Mouse (Mus musculus): ENCODE data around the gene Cd82. TPM values are rescaled to one million over a fixed set of nuclear protein-coding genes. Genes with fewer than 3 reads are reported as not detected.
A peak's percentile ranks its signal among the peaks of the same experiment; 100 is the strongest.

The Cd82 gene
- polyA plus RNA-seq, 1 experiment: 13.3 TPM

DNA sequence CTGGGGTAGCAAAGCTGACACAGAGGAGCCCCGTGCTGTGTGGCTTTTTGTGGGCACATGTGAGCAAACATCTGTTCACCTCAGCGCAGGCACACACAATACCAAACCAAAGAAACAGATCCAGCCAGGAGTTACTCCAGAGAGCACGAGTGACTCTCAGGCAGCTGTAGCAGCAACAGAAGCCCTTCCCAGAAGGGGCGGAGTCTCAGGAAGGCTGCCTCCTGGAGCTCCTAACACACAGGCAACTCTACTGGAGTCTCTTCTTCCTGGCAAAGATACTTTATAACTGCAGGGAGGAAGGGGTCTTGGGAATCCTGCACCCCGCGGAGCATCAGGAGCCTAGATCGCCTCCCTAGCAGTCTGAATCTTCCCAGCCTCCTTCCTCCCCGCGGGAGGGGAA is 7.2 kb upstream of the Cd82 start:
- Histone ChIP-seq H3K4me1 (peaks cover 24% of the 10 kb centered on the region), H3K36me3 (replicated peaks; ENCODE audit: low read length) (no peaks in the 10 kb centered on the region), H3K4me3 (replicated peaks) (peak overlapping the region; percentile 91), H3K9me3 (peaks cover 11% of the 10 kb centered on the region), H3K27me3 (replicated peaks) (peaks cover 64% of the 10 kb centered on the region)
- TF ChIP-seq GATA1 (IDR thresholded peaks at IDR 0.05; ENCODE audit: borderline replicate concordance, low read length) (no peak), FLI1 (IDR thresholded peaks at IDR 0.05; ENCODE audit: low read length) (no peak)

DNA sequence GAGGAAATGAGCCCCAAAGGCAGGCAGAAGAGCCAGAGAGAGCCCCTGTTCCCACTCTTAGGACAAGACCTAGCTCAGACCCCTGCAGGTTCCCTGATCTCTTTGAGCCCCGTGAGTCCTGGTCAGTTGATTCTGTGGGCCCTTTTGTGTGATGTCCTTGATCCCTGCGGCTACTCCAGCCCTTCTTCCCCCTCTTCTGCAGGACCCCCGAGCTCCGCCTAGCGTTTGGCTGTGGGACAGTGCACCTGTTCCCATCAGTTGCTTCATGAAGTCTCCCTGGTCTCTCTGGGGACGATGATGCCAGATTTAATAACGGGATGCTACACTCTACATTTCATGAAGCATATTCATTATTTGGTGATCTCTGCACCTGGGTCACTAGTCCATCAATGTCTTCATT is 6.2 kb upstream of the Cd82 start:
- Histone ChIP-seq H3K4me3 (replicated peaks) (no peak overlapping the region), H3K27me3 (replicated peaks) (peaks cover 70% of the 10 kb centered on the region), H3K9me3 (peaks cover 15% of the 10 kb centered on the region), H3K4me1 (peaks cover 22% of the 10 kb centered on the region), H3K36me3 (replicated peaks; ENCODE audit: low read length) (no peaks in the 10 kb centered on the region)
- TF ChIP-seq FLI1 (IDR thresholded peaks at IDR 0.05; ENCODE audit: low read length): no peak
- TF ChIP-seq GATA1 (IDR thresholded peaks at IDR 0.05; ENCODE audit: borderline replicate concordance, low read length): no peak

DNA sequence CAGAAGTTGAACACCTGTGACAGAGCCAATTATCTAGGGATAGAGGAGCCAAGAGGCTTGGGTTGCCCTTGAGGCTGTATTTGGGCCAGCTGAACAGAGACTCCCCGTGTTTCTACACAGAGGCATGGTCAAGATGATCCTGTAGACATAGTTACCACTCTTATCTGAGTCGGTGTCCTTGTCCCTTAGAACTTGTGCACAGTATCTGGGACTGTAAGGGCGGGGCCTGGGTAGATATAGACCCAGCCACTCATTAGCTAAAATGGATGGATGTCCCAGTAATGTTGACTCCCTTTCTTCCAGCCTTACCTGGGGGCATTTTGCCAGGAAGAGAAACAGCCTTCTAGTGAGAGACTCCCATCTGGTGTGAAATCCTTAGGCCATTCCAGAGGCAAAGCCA is 3.4 kb upstream of the Cd82 start:
- H3K4me3 ChIP-seq (replicated peaks): no peak overlapping the region
- peaks cover 32% of the 10 kb centered on the region for H3K4me1 ChIP-seq
- TF ChIP-seq FLI1 (IDR thresholded peaks at IDR 0.05; ENCODE audit: low read length) (no peak), GATA1 (IDR thresholded peaks at IDR 0.05; ENCODE audit: borderline replicate concordance, low read length) (no peak)
- H3K9me3 ChIP-seq: peaks cover 8% of the 10 kb centered on the region
- peaks cover 86% of the 10 kb centered on the region for H3K27me3 ChIP-seq (replicated peaks)
- no peaks in the 10 kb centered on the region for H3K36me3 ChIP-seq (replicated peaks; ENCODE audit: low read length)

DNA sequence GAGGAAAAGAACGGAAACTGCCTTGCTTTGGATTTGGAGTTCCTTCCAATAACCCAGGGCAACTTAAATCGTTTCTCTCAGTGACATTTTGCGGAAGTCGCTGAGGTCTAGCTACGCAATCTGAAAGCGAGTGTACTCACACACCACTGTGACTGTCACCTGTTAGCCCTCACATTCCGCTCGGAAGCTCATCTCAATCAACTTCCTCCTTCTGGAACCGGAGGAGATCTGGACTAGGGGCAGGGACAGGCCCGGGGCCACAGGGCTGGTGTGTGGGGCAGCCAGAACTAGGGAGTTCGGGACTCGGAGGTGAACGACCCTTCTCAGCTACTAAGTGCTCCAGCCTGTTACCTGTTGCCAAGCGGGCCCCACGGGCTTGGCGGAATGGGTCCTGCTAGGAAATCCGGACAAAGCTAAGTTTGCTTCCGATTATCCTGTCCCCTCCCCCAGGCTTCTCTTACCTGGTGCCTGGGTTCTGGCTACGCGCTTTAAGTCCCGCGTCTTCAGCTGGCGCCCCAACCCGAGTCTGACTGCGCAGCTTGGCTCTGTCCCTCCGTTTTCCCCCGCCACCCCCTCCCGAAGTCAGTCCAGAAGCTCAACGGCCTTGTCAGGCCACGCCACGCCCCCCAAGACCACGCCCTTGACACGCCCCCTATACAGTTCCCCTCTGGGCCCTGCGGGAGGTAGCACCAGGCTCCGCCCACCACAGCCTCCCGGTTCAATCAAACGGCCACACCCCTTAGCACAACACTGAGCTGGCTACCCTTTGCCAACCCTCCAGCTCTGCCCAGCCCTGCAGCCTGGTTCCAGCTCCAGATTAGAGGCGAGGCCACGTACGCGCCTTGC is 848 bp downstream of the Cd82 start:
- TF ChIP-seq FLI1 (IDR thresholded peaks at IDR 0.05; ENCODE audit: low read length) (no peak), GATA1 (IDR thresholded peaks at IDR 0.05; ENCODE audit: borderline replicate concordance, low read length) (no peak)
- H3K36me3 ChIP-seq (replicated peaks; ENCODE audit: low read length): no peaks in the 10 kb centered on the region
- H3K4me1 ChIP-seq: peaks cover 46% of the 10 kb centered on the region

DNA sequence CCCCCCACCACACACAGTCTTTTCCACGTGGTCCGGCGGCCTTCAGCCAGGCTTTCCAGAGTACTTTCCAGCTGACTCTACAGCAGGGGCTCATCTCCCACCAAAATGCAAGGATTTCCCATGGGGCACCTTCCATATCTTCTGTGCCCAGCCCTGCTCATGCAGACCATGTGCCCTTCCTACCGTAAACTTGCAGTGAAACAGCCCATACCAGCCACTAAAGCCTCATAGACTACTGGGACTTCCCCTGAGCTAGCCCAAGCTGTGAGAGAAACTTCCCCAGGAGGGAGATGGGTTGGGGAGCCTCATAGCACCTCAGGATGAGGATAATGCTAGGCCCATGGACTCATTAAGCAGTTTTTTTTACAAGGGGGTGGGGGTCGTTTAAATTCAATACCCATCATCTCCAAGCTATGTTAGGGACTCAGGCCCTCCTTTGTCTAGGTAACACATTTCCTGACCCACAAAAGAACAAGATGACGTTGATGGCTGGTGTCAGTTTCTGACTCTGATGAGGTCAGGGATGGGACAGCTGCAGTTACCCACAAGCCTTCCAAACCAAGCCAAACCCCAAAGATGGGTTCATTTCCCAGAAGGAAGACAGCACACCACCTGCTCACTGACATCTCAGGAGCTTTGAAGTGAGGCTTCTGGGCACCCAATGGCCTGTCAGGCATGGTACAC is 2.0 kb downstream of the Cd82 start:
- peaks cover 51% of the 10 kb centered on the region for H3K4me1 ChIP-seq
- peak overlapping the region; percentile 90 for H3K4me3 ChIP-seq (replicated peaks)
- peaks cover 8% of the 10 kb centered on the region for H3K9me3 ChIP-seq
- peaks cover 98% of the 10 kb centered on the region for H3K27me3 ChIP-seq (replicated peaks)
- H3K36me3 ChIP-seq (replicated peaks; ENCODE audit: low read length): no peaks in the 10 kb centered on the region
- TF ChIP-seq GATA1 (IDR thresholded peaks at IDR 0.05; ENCODE audit: borderline replicate concordance, low read length) (no peak), FLI1 (IDR thresholded peaks at IDR 0.05; ENCODE audit: low read length) (no peak)

More for the DNA sequence above, 848 bp downstream of the Cd82 start:
- Histone ChIP-seq H3K4me3 (replicated peaks) (peak overlapping the region; percentile 90), H3K9me3 (peaks cover 8% of the 10 kb centered on the region), H3K27me3 (replicated peaks) (peaks cover 97% of the 10 kb centered on the region)

DNA sequence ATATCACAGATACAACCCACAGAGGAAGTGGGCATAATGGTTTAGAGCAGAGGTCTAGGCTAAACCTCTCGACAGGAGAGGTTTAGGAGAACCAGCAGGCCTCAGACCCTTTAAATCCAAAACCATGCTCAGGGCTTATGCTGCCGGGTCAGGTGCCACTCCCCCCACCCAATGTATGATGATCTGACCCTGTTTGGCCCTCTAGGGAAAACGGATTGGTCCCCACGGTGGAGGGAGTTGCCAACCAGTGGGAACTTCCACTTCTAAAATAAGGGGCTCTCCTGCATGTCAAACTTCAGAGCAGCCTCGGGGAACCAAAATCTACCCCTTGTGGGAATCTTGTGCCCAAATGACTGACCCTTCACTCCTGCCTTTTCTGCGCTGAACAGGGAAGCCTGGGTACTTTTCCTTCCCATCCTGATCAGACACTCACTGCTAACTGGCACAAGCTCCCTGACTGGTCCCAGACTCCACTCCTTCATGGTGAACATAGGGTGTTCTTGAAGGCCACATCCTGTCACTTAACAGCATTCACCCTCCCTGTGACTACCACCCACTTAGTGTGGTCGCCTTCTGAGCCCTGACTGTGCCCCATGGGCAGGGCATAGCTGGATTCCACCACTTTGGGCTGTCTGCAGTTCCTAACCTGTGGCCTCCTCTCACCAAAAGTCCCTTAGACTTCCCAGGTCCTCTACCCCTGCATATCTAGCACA is 3.6 kb downstream of the Cd82 start:
- H3K9me3 ChIP-seq: no peaks in the 10 kb centered on the region
- no peak for TF ChIP-seq FLI1 (IDR thresholded peaks at IDR 0.05; ENCODE audit: low read length)
- TF ChIP-seq GATA1 (IDR thresholded peaks at IDR 0.05; ENCODE audit: borderline replicate concordance, low read length): no peak
- H3K4me3 ChIP-seq (replicated peaks): peak overlapping the region; percentile 19
- no peaks in the 10 kb centered on the region for H3K36me3 ChIP-seq (replicated peaks; ENCODE audit: low read length)
- peaks cover 97% of the 10 kb centered on the region for H3K27me3 ChIP-seq (replicated peaks)
- peaks cover 54% of the 10 kb centered on the region for H3K4me1 ChIP-seq

DNA sequence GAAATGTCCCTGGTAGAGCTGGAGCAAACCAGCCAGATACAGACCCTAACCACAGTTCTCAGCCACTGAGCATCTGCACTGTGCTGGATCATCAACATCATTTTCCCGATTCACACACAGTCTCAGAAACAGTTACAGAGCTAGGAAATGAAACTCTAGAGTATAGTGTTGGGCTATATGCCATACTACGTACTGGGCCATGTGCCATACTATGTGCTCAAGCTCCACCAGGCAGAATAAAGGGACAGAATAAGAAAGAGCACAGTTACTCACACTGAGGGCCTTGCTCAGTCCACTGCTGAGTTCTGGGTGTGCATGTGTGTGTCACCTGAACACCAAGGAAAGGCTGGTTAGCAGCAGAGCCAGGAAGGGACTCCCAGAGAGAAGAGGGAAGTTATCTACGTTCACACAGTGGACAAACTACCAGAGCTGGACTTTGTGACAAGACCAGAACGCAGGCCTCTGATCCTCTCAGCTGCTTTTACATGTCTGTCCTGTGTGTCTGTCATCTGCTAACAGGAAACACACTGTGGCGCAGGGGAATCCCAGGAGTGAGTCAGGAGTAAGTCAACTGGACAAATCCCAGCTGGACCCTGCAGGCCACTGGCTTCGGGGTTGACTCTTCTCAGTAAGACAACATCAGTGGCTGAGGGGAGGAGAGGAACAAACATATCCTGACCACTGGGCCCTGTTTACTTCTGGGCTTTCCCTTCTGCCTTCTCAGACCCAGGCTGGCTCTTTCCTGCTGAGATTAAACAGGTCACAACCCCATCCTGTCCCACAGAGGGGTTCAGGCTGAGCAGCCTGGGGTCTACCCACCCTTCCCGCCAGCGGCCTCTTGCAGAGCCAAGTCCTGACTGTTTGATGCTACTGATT is 4.4 kb downstream of the Cd82 start:
- H3K36me3 ChIP-seq (replicated peaks; ENCODE audit: low read length): no peaks in the 10 kb centered on the region

DNA sequence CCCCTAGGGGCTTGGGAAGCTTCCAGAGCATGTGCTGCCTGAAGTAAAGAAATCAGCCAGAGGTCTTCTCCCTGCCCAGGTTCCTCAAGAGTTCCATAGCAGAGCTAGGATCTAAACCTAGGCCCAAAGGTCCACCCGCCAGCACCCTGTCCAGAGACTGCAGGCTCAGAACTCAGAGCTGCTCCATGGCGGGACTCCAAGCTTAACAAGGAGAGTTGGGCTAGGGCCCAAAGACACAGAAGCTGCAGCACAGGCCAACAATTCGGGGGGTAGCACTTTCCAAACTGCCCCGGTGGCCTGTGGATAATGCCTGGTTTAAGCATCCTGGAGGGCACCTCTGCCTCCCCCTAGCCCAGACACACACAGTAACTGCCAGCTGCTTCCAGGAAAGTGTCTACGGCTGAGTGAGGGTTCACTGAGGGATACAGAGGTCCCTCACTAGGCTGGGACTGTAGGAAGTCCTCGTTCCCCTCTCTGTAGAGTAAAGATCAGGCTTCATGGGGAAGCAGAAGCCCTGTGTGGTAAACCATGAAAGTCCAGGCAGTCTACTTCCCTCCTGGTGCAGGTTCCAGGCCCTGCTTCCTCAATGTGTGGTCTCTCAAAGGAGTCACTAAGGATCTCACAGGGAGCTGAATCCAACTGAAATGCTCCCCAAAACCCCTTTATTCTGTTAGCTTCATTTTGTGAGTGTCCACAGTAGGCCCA is 5.4 kb downstream of the Cd82 start:
- H3K9me3 ChIP-seq: no peaks in the 10 kb centered on the region
- peaks cover 56% of the 10 kb centered on the region for H3K4me1 ChIP-seq
- H3K36me3 ChIP-seq (replicated peaks; ENCODE audit: low read length): no peaks in the 10 kb centered on the region
- TF ChIP-seq FLI1 (IDR thresholded peaks at IDR 0.05; ENCODE audit: low read length) (no peak), GATA1 (IDR thresholded peaks at IDR 0.05; ENCODE audit: borderline replicate concordance, low read length) (no peak)
- H3K4me3 ChIP-seq (replicated peaks): peak overlapping the region; percentile 10
- H3K27me3 ChIP-seq (replicated peaks): peaks cover 96% of the 10 kb centered on the region

More for the DNA sequence above, 4.4 kb downstream of the Cd82 start:
- Histone ChIP-seq H3K9me3 (no peaks in the 10 kb centered on the region), H3K27me3 (replicated peaks) (peaks cover 98% of the 10 kb centered on the region), H3K4me3 (replicated peaks) (no peak overlapping the region), H3K4me1 (peaks cover 55% of the 10 kb centered on the region)
- no peak for TF ChIP-seq GATA1 (IDR thresholded peaks at IDR 0.05; ENCODE audit: borderline replicate concordance, low read length)
- no peak for TF ChIP-seq FLI1 (IDR thresholded peaks at IDR 0.05; ENCODE audit: low read length)
